Mouse (Mus musculus) right cerebral cortex, adult 2 months (tissue): ENCODE data around the gene Fermt1.

Experiments used
- DNase-seq, 2 experiments: peaks; one replicate each; pipeline ENCODE4 v3.0.0; 2021 to 2022; ENCODE audit warnings: low spot score in 2 of 2

The Fermt1 gene

GRCm38 (mm10) chr2:132861456-132861855 is 84.2 kb downstream of the Fermt1 start:
- no peak for DNase-seq

- no peak for DNase-seq
Observed at GRCm38 (mm10) chr2:132860435-132860834, 85.3 kb downstream of the Fermt1 start.

GRCm38 (mm10) chr2:132856333-132856732 is 89.4 kb downstream of the Fermt1 start:
- DNase-seq = no peak
